Mouse (Mus musculus) lung, adult 2 months (tissue): ENCODE measurements around the gene Sgcd.

Source experiments
- CTCF ChIP-seq: fragments of 200-500 bp; IDR thresholded peaks from 2 replicates; pipeline ENCODE4 v1.5.1; 2011; ENCODE audit warnings: mild to moderate bottlenecking, low read length, control low read depth; ENCODE audit not compliant: insufficient read depth
- POLR2A ChIP-seq: fragments of 200-500 bp; IDR thresholded peaks from 2 replicates; pipeline ENCODE4 v1.6.1; 2011; ENCODE audit warnings: low read depth, mild to moderate bottlenecking, control low read depth, low read length, borderline replicate concordance; ENCODE audit errors: extremely low read depth

DNA sequence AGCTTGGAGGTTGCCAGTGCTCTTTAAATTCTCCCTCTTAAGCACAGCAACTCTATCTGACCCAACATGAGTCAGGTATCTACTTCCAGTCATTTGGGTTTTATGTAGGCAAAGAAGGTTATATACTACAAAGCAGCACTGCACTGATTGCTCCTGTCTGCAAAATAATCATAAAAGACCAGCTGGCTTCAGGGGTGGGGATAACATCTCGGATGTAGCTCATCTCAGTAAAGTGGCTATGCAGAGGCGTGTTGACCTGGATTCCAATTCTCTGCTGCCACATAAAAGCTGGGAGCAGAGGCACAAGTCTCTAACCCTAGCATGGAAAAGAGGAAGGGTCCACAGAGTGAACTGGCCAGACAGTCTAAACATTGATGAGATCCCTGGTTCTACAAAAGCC, 71.2 kb downstream of the Sgcd start:
- TF ChIP-seq POLR2A (no peak), CTCF (no peak)
